Mouse (Mus musculus): ENCODE measurements around the gene Olfr683.
A peak's percentile ranks its signal among the peaks of the same experiment; 100 is the strongest.
"Not testable (repeated sequence)": the region's sequence is repeated elsewhere in the genome, so short reads cannot be mapped to it uniquely, and the experiment has no call there.

The Olfr683 gene

GRCm38 (mm10) chr7:105146912-105147311 is at the start of gene Olfr683:
Olfr683 (minus strand) TSS chr7:105147012.
- DNase-seq (ENCODE audit: low spot score in 2 of 2) = no peak

GRCm38 (mm10) chr7:105185912-105186311 is 39.1 kb upstream of the Olfr683 start, which contains the start of gene Olfr685:
Olfr685 (minus strand) TSS chr7:105186012.
- DNase-seq (ENCODE audit: low spot score in 2 of 2) = no peak

- DNase-seq (ENCODE audit: low spot score in 2 of 2) = peak in 1 of 2 experiments; percentile 13
Measured at GRCm38 (mm10) chr7:105170773-105171172, 24.0 kb upstream of the Olfr683 start.

- DNase-seq (ENCODE audit: low spot score in 2 of 2) = no peak
Measured at GRCm38 (mm10) chr7:105163553-105163952, 16.7 kb upstream of the Olfr683 start, which contains the start of gene Olfr684. Olfr684 (minus strand) TSS chr7:105163653.

- no peak for DNase-seq (ENCODE audit: low spot score in 2 of 2)
Measured at GRCm38 (mm10) chr7:105141275-105141674, 5.5 kb downstream of the Olfr683 start.

GRCm38 (mm10) chr7:105116536-105116935 is 30.3 kb downstream of the Olfr683 start, which contains the start of gene Olfr681:
Olfr681 (plus strand) TSS chr7:105116836.
- DNase-seq (ENCODE audit: low spot score in 2 of 2) = no peak

GRCm38 (mm10) chr7:105092717-105093116 is 54.1 kb downstream of the Olfr683 start, which contains the start of gene Olfr680-ps1:
Olfr680-ps1 (minus strand) TSS chr7:105092817.
- not testable (repeated sequence) for DNase-seq (ENCODE audit: low spot score in 2 of 2)
